Mouse (Mus musculus): ENCODE measurements around the gene Pkp4. TPM values are rescaled to one million over a fixed set of nuclear protein-coding genes. Genes with fewer than 3 reads are reported as not detected.

The Pkp4 gene
- polyA plus RNA-seq, 1 experiment from 2014 or later = 107 TPM

DNA sequence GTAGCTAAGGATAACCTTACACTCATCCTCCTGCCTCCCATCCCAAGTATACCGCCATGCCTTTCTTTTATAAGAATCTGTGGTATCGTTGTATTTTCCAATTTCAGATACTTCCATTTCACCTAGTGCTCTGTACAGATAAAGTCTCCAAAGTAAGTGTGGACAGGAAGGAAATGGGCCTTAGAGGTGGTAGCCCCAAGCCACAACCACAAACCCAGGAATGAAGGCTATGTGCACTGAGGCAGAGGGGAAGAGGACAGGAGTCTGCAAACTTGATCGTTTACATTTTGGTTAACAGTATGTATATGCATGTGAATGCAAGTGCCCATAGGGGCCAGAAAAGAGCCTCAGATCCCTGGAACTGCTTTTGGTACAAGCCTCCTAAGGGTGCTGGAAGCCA is 139.2 kb downstream of the Pkp4 start:
- no peaks in the 10 kb centered on the region for H3K27me3 ChIP-seq
- ChIA-PET POLR2A (no interaction called here), CTCF (no interaction called here)
- TF ChIP-seq CTCF (IDR thresholded peaks at IDR 0.05) = no peak
- no peak for DNase-seq (ENCODE audit: low read depth, low spot score)
- in situ Hi-C loops (cut with MboI; ENCODE audit: low pct_unique_long_range_greater_than_20kb) = no loop called here
- ATAC-seq = no peak

DNA sequence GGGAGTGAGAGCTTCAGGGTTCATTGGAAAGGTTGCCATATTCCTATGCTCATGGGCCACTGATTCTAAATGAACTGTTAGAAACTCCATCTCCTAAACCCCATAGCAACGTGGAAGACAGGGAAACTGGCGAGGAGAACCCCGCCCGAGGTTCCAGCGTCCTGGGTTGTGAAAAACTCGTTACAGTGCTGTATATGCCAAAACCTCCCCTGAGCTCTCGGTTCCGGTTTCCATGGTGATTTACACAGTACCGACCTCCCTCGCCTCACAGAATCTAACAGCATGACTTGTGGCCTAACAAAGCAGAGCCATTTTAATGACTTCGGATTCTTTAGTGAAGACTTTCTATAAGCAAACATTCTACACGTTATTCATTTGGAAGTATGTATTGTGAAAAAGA is 141.0 kb downstream of the Pkp4 start:
- POLR2A ChIA-PET = no interaction called here
- no peak for DNase-seq (ENCODE audit: low read depth, low spot score)
- in situ Hi-C loops (cut with MboI; ENCODE audit: low pct_unique_long_range_greater_than_20kb) = no loop called here
- no peak for TF ChIP-seq CTCF (IDR thresholded peaks at IDR 0.05)
- ATAC-seq = no peak
- no peaks in the 10 kb centered on the region for H3K27me3 ChIP-seq
- CTCF ChIA-PET = interaction anchor here (1.0 kb wide), 1 partner anchor 8 kb away, joined by 3 read pairs; no protein-coding TSS in a partner anchor

DNA sequence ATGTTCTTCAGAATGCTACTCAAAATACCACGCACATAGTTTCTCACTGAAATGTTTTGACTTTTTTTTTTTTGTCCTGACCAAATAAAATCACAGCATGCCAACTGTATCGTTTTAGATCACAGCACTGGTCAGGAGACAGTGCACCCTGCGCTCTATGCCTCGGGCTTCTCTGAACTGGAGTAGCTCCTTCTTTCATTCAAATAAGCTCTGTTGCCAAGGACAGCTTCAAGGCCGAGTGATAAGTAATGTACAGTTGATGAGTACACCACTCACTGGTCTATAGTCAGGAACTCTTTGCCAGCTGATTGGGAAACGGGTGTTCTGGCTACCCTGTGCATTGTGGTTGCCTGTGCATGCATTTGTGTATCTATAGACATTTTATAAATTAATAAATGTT is 141.8 kb downstream of the Pkp4 start:
- no peak for ATAC-seq
- DNase-seq (ENCODE audit: low read depth, low spot score) = no peak
- H3K27me3 ChIP-seq = no peaks in the 10 kb centered on the region
- POLR2A ChIA-PET = no interaction called here
- in situ Hi-C loops (cut with MboI; ENCODE audit: low pct_unique_long_range_greater_than_20kb) = no loop called here
- TF ChIP-seq CTCF (IDR thresholded peaks at IDR 0.05) = no peak
- CTCF ChIA-PET = interaction anchor here (1.7 kb wide), 1 partner anchor 10 kb away, joined by 6 read pairs; no protein-coding TSS in a partner anchor

DNA sequence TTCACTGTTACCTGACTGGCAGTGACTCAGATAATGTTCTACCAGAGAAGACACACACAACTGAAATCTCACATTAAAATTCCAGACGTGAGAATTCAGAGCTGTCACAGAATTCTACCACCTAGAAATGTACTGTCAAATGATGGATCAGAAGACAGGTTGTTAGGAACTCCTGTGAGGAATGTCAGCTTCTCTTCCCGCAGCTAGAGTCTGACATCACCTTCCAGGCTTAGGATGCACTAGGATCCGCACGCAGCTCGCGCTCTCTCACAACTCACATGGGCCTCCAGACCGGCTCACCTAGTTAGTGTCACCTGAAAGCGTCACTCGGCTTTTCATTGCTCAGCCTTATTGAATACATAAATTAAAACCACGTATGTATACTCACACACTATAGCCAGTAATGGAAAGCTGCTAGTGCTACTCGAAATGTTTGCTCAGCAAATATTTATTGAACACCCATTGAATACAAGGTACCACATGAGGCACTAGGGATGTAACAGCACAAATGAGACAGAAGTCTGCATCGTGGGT is 142.9 kb downstream of the Pkp4 start:
- POLR2A ChIA-PET = interaction anchor here (0.8 kb wide), 1 partner anchor 13 kb away, joined by 3 read pairs; no protein-coding TSS in a partner anchor
- in situ Hi-C loops (cut with MboI; ENCODE audit: low pct_unique_long_range_greater_than_20kb) = no loop called here
- H3K27me3 ChIP-seq = no peaks in the 10 kb centered on the region
- DNase-seq (ENCODE audit: low read depth, low spot score) (no peak), ATAC-seq (no peak)
- CTCF ChIA-PET = interaction anchor here (0.8 to 1.7 kb wide), 3 partner anchors 9 to 144 kb away, joined by 3 to 6 read pairs (median 3); no protein-coding TSS in a partner anchor
- no peak for TF ChIP-seq CTCF (IDR thresholded peaks at IDR 0.05)

DNA sequence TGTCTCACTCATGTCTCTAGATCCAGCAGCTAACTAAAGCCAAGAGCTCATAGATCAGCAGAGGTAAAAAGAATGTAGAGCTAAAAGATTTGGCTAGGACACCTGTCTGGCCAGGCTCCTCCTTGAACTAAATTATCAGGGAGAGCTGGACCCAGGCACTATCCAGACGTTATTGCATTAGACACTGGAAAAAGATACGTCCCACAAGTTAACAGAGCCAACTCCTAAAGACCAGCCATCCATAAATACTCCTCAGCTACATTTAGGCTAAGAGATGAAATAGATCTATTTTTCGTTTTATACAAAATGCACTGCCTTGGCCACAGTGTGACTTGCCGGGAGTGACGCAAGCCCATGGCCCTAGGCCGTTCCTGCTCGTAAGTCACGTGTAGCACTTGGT is 146.7 kb downstream of the Pkp4 start:
- in situ Hi-C loops (cut with MboI; ENCODE audit: low pct_unique_long_range_greater_than_20kb) = no loop called here
- no peak for DNase-seq (ENCODE audit: low read depth, low spot score)
- TF ChIP-seq CTCF (IDR thresholded peaks at IDR 0.05) = no peak
- ChIA-PET CTCF (interaction anchor here (1.5 kb wide), 1 partner anchor 18 kb away, joined by 4 read pairs; no protein-coding TSS in a partner anchor), POLR2A (no interaction called here)
- H3K27me3 ChIP-seq = no peaks in the 10 kb centered on the region
- no peak for ATAC-seq

DNA sequence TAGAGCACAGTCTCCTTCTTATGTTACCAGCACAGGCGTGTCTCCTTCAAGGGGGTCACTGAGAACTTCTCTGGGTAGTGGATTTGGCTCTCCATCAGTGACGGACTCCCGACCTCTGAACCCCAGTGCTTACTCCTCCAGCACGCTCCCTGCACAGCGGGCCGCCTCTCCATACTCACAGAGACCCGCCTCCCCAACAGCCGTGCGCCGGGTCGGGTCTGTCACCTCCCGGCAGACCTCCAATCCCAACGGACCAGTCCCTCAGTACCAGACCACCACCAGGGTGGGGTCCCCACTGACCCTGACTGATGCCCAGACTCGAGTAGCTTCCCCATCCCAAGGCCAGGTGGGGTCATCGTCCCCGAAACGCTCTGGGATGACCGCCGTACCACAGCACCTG is 147.4 kb downstream of the Pkp4 start:
- no peak for TF ChIP-seq CTCF (IDR thresholded peaks at IDR 0.05)
- no peak for ATAC-seq
- in situ Hi-C loops (cut with MboI; ENCODE audit: low pct_unique_long_range_greater_than_20kb) = no loop called here
- H3K27me3 ChIP-seq = no peaks in the 10 kb centered on the region
- POLR2A ChIA-PET = no interaction called here
- no peak for DNase-seq (ENCODE audit: low read depth, low spot score)
- CTCF ChIA-PET = interaction anchor here (1.5 kb wide), 1 partner anchor 17 kb away, joined by 4 read pairs; no protein-coding TSS in a partner anchor

DNA sequence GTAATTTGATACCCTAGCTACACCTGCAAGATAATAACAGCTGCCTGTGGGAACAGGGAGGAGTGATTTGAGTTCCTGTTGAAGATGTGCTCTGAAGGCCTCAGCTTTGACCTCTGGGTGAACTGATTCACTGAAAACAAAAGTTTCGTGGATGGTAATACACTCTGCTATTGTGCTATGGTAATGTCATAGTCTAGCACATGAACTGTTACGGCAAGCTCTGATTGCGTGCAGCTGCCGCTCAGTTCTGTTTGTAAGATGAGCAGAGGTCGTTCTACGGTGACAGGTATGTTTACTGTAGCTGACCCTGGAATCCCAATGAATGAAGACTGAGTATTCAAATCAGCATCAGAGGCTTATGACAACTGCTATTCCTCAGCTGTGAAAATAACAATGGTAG is 152.6 kb downstream of the Pkp4 start:
- POLR2A ChIA-PET = no interaction called here
- no peak for TF ChIP-seq CTCF (IDR thresholded peaks at IDR 0.05)
- in situ Hi-C loops (cut with MboI; ENCODE audit: low pct_unique_long_range_greater_than_20kb) = no loop called here
- no peak for DNase-seq (ENCODE audit: low read depth, low spot score)
- CTCF ChIA-PET = interaction anchor here (2.2 kb wide), 1 partner anchor 11 kb away, joined by 6 read pairs; no protein-coding TSS in a partner anchor
- no peaks in the 10 kb centered on the region for H3K27me3 ChIP-seq
- ATAC-seq = no peak

DNA sequence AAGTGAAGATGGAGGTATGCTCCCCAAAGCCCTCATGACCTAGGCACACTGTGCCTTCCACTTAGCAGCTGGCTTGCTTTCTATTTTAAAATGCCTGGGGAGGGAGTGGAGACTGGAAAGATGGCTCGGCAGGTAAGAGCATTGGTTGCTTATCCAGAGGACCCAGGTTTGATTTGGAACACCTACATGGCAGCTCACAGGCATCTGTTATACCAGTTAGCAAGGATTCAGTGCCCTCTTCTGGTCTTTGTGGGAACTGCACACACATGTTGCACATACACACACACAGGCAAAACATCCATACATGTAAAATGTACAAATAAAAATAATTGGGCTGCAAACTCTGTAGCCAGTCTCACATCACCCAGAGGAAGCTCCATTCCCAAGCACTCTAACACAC is 158.0 kb downstream of the Pkp4 start:
- no peak for DNase-seq (ENCODE audit: low read depth, low spot score)
- POLR2A ChIA-PET = no interaction called here
- no peak for ATAC-seq
- in situ Hi-C loops (cut with MboI; ENCODE audit: low pct_unique_long_range_greater_than_20kb) = no loop called here
- H3K27me3 ChIP-seq = no peaks in the 10 kb centered on the region
- CTCF ChIA-PET = interaction anchor here (1.4 kb wide), 1 partner anchor 9 kb away, joined by 4 read pairs; no protein-coding TSS in a partner anchor
- peak; percentile 58 for TF ChIP-seq CTCF (IDR thresholded peaks at IDR 0.05)

DNA sequence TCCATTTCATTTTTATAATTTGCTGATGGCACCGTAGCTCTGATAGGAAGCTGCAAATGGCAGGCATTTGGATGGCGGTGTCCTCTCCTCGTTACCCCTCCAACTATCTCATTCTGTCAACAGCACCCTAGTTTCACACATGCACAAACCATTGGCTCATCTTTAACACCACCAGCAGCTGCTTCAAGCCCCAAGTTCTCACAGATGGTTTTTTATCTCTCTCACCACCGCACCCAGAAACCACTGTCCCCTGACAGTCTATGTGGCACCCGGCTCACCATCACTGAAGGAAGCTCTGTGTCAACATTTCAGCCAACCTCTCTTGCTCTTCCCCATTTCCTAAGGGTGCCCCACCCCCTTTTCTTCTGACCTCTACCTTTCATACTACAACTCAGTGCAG is 167.3 kb downstream of the Pkp4 start:
- TF ChIP-seq CTCF (IDR thresholded peaks at IDR 0.05) = no peak
- H3K27me3 ChIP-seq = no peaks in the 10 kb centered on the region
- POLR2A ChIA-PET = no interaction called here
- no peak for ATAC-seq
- CTCF ChIA-PET = interaction anchor here (1.8 kb wide), 1 partner anchor 9 kb away, joined by 4 read pairs; no protein-coding TSS in a partner anchor
- no peak for DNase-seq (ENCODE audit: low read depth, low spot score)
- in situ Hi-C loops (cut with MboI; ENCODE audit: low pct_unique_long_range_greater_than_20kb) = no loop called here

DNA sequence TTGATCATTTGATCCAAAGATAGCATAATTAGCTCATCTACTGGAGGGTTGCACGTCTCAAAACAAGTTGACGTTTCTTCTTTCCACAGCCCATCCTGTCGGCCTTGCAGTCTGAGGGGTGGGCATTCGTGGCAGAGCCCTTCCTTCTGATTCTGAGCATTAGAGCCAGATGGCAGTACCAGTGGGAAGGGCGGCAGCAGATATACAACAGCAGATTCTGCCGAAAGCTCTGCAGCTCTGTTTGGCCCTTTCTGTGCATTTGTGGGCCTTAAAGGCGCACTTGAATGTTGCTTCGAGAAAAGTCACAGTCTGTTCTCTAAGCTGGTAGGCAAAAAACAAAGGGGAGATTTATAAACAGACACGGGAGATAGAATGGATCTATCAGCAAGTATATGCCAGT is 170.4 kb downstream of the Pkp4 start:
- ATAC-seq = no peak
- TF ChIP-seq CTCF (IDR thresholded peaks at IDR 0.05) = no peak
- CTCF ChIA-PET = no interaction called here
- H3K27me3 ChIP-seq = no peaks in the 10 kb centered on the region
- POLR2A ChIA-PET = no interaction called here
- DNase-seq (ENCODE audit: low read depth, low spot score) = no peak
- in situ Hi-C loops (cut with MboI; ENCODE audit: low pct_unique_long_range_greater_than_20kb) = no loop called here

DNA sequence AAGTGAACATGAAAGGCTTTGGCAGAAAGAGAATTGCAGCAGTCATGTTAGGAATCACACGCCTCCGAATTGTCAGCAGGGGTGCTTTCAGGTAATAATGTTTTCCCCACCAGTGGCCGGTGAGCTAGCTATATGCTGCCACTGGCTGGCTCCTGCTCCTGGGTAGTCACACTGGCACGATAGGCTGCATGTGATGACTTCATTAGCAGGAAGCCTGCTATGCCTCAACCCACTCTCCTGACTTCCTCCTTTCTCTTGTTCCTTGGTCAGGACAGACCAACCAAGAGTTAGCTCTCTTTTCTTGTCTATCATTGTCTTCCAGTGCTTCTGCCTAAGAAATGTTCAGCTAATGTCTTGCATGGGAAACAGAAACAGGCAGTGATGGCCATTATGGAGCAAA is 171.9 kb downstream of the Pkp4 start:
- CTCF ChIA-PET = interaction anchor here (0.8 kb wide), 1 partner anchor 10 kb away, joined by 3 read pairs; no protein-coding TSS in a partner anchor
- TF ChIP-seq CTCF (IDR thresholded peaks at IDR 0.05) = no peak
- H3K27me3 ChIP-seq = no peaks in the 10 kb centered on the region
- in situ Hi-C loops (cut with MboI; ENCODE audit: low pct_unique_long_range_greater_than_20kb) = no loop called here
- no peak for DNase-seq (ENCODE audit: low read depth, low spot score)
- POLR2A ChIA-PET = no interaction called here
- no peak for ATAC-seq

DNA sequence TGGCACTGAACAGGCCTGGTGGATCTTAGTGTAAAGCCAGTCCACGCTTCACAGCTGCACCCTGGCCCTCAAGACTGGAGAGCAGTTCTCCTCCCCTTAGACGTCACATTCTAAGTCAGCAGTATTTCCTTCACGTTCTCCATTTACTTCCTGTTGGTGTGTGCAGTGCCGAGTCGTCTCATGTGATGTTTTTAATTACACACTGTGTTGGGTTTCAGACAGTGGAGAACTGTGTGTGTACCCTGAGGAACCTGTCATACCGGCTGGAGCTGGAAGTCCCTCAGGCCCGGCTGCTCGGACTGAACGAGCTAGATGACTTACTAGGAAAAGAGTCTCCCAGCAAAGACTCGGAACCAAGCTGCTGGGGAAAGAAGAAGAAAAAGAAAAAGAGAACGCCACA is 177.9 kb downstream of the Pkp4 start:
- no peak for DNase-seq (ENCODE audit: low read depth, low spot score)
- in situ Hi-C loops (cut with MboI; ENCODE audit: low pct_unique_long_range_greater_than_20kb) = no loop called here
- ChIA-PET POLR2A (no interaction called here), CTCF (no interaction called here)
- no peak for TF ChIP-seq CTCF (IDR thresholded peaks at IDR 0.05)
- no peak for ATAC-seq
- no peaks in the 10 kb centered on the region for H3K27me3 ChIP-seq
